Mouse (Mus musculus): ENCODE measurements around the gene 2610528J11Rik.
"Not testable (repeated sequence)": the region's sequence is repeated elsewhere in the genome, so short reads cannot be mapped to it uniquely, and the experiment has no call there.

2610528J11Rik gene

GRCm38 (mm10) chr4:118542510-118543157 is 15.8 kb downstream of the 2610528J11Rik start:
- no peak for DNase-seq (ENCODE audit: low read depth, low spot score)

DNA sequence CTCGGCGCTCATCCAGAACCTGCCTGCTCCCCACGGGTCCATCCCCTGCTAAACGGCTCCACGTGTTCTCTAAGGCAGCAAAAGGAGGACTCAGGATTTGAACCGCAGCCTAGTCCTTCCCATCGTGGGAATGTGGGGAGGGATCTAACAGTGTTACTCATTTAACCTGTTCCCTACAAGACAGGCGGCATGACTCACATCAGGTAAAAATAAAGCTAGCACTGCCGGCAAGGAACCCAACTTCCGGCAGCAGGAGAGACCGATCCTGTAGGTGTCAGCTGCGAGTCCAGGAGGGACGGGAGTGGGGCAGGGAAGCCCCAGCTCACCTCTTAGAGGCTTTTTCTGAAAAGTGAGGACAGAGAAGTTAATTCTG is 16.3 kb downstream of the 2610528J11Rik start:
- DNase-seq (ENCODE audit: low read depth, low spot score): peak; percentile 55

DNA sequence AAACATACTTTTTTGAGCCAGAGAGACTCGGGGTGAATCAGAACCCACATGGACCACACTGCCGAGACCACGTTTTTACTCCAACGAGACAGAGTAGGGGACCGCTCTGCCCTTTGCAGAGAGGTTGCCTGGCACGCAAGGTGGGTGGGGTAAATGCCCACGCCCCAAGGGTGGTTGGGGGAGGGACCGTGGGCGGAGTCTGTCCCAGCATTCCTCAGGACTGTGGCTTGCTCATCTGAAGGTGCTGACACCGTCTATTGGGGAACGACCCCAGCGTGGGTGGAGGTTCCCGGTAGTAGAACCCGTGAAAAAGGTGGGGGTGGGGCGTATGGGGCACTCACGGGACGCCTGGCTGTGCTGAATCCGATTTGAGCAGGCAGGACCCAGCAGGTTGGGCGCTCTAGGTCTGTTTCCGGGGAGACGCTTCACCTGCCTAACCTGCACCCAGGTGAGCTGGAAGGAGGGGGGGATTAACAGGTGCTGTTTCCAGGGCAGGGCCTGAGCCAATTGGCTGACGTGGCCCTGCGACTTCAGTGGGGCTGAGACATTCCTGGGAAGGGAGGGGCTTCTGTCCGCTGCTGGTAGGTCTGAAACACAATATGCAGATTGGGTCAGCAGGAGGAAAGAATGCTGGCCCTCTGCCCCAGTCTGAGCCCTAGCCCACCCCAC is 16.9 kb downstream of the 2610528J11Rik start, which contains the start of gene Tmem125:
Gene Tmem125, minus strand, starts transcription at position 453 of the 669 bp plus-strand sequence.
- DNase-seq (ENCODE audit: low read depth, low spot score): no peak

GRCm38 (mm10) chr4:118544441-118545127 is 17.8 kb downstream of the 2610528J11Rik start:
- DNase-seq (ENCODE audit: low read depth, low spot score): no peak

DNA sequence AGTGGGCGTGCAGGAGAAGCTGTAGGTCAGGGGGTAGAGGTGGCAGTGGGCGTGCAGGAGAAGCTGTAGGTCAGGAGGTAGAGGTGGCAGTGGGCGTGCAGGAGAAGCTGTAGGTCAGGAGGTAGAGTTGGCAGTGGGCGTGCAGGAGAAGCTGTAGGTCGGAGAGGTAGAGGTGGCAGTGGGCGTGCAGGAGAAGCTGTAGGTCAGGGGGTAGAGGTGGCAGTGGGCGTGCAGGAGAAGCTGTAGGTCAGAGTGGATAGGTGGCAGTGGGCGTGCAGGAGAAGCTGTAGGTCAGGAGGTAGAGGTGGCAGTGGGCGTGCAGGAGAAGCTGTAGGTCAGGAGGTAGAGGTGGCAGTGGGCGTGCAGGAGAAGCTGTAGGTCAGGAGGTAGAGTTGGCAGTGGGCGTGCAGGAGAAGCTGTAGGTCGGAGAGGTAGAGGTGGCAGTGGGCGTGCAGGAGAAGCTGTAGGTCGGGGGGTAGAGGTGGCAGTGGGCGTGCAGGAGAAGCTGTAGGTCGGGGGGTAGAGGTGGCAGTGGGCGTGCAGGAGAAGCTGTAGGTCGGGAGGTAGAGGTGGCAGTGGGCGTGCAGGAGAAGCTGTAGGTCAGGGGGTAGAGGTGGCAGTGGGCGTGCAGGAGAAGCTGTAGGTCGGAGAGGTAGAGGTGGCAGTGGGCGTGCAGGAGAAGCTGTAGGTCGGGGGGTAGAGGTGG is 20.8 kb downstream of the 2610528J11Rik start:
- DNase-seq (ENCODE audit: low read depth, low spot score): not testable (repeated sequence)

DNA sequence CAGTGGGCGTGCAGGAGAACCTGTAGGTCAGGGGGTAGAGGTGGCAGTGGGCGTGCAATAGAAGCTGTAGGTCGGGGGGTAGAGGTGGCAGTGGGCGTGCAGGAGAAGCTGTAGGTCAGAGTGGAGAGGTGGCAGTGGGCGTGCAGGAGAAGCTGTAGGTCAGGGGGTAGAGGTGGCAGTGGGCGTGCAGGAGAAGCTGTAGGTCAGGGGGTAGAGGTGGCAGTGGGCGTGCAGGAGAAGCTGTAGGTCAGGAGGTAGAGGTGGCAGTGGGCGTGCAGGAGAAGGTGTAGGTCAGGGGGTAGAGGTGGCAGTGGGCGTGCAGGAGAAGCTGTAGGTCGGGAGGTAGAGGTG is 21.3 kb downstream of the 2610528J11Rik start:
- DNase-seq (ENCODE audit: low read depth, low spot score): peak; percentile 40

DNA sequence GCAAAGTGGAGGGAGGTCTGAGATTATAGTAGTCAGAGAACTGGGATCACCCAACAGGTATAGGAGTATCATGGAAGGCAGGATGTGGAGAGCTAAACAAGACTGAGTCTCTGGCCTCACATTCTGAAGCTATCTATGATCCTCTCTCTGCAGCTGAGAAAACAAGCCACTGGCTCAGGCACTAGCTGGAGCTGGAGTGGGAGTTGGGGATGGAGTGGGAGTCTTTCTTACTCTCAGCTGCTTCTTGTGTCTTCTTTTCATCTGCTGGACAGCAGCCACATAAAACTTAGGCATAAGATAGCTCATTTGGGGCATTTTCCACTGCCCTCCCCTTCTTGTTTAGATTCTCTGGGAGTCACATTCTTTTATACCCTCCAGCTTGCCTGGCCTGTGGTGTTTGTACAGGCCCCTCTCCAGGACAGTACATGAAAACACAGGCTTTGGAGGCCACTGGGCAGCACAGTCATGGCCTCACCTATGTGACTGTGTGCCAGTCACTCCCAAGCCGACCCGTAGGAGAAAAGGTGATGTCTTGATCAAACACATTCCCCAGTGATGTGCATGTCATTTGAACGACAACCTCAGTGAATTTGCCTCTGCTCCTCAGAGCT is 26.3 kb downstream of the 2610528J11Rik start:
- DNase-seq (ENCODE audit: low read depth, low spot score): peak; percentile 35

GRCm38 (mm10) chr4:118564062-118564925 is 37.5 kb downstream of the 2610528J11Rik start:
- no peak for DNase-seq (ENCODE audit: low read depth, low spot score)

DNA sequence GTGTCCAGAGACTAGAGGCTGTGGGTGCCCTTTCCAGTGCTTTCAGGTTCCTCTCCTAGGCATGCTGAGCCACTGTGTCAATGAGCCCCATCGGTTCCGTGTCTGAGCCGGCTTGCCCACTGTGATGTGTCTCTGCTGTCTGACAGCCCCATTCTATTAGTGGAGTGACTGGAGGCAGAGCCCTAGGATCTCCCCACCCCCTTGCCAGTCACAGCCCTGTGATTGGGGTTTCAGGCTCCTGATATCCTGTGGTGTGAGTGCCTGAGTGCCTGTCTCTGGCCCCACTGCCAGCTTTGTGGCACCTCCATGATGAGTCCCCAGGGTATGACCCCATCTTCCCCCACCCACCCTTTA is 38.1 kb downstream of the 2610528J11Rik start:
- no peak for DNase-seq (ENCODE audit: low read depth, low spot score)

GRCm38 (mm10) chr4:118566161-118566676 is 39.4 kb downstream of the 2610528J11Rik start:
- no peak for DNase-seq (ENCODE audit: low read depth, low spot score)

DNA sequence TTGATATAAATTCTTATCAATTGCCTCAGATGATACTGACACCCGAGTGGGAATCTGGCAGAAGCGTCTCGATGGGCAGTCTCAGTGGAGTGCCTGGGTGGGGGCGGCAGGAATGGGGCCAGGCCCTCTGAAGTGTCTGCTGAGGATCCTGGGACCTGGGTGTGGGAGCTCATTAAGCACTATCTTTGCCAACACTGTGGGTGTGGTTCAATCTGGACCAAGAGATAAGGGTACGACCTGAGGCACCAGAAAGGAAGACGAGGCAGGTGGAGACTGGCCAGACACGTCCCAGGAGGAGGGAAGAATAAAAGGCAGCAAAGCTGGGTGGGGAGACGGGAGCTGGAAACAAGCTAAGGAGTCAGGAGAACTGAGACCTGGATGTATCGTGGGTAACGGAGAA is 41.9 kb downstream of the 2610528J11Rik start:
- no peak for DNase-seq (ENCODE audit: low read depth, low spot score)

DNA sequence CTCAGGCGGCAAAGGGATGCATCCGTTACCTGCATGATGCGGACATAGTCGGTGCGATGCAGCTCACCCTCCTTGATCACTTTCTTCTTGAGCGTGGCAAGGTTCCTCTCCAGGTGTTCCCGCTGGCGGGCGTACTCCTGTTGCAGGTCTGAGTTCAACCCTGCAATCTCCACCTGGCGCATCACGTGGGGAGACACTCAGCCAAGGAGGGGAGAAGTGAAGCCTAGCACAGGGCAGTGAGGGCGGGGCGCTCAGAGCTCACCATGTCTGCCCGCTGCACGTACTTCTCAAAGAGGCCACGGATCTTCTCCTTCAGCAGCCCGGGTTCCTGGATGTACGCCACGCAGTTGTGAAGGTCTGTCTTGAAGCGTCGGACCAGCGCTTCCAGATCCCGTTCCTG is 42.5 kb downstream of the 2610528J11Rik start:
- no peak for DNase-seq (ENCODE audit: low read depth, low spot score)

GRCm38 (mm10) chr4:118571441-118571840 is 44.6 kb downstream of the 2610528J11Rik start:
- DNase-seq (ENCODE audit: low read depth, low spot score): peak; percentile 85

DNA sequence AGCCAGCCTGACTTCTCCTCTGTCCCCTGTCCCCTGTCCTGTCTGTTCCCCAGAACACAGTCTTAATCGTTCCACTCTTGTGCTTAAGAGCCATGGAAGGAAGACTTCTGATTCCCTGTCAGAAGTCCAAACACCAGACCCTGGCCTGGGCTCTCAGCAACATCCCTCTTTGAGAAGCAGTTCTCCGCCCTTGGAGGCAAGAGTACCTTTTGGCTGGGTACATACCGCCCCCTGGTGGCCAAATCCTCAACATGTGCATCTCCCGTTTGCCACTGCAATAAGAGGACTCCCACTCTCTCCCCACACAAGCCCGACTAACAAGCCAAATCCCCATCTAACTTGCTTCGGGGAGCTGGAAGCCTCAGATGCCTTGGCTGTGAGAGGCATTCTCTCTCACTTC is 49.3 kb downstream of the 2610528J11Rik start:
- peak; percentile 65 for DNase-seq (ENCODE audit: low read depth, low spot score)

DNA sequence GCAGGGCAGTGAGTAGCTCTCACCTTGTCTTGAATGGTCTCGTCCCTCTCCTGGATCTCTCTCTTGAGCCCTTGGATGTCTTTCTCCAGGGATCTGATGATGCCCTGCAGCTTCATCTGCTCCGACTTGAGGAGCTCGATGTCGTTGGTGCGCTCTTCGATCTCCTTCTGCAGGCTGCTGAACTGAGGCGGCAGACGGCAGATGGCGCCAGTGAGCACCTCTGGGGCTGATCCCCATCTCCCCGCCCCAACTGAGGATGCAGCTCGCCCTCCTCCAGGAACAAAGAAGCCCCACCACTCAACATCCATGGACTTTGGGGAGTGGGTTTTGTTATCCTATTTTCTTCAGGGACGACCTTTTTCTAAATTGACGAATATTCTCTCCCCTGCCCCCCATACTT is 52.5 kb downstream of the 2610528J11Rik start:
- no peak for DNase-seq (ENCODE audit: low read depth, low spot score)

Data from telencephalon, adult 2 months (tissue).